Comparison of ENCODE assay signal across 9 mouse cellular contexts in genomic region chr11:29774296-29774695, GRCm38 (mm10). TPM values are rescaled to one million over a fixed set of nuclear protein-coding genes. Genes with fewer than 3 reads are reported as not detected.
A peak's percentile ranks its signal among the peaks of the same experiment; 100 is the strongest.
DNase-seq lines count a peak whose midpoint lies in the region; ATAC-seq and TF ChIP-seq lines count a peak whose summit lies in the region.
"Had no signal": no experiment of that assay in that cellular context is flagged by ENCODE, and none has a peak within 500 bp of the region (broad histone marks: within the 10 kb centered on the region; RNA-seq: fewer than 3 reads in every experiment).

No protein-coding gene starts in this region.

- peaks cover 3% of the 10 kb centered on the region for H3K4me1 ChIP-seq in cortical plate, adult 2 months (ENCODE audit: control insufficient read depth, insufficient read depth, low read length)
- peaks cover 12% of the 10 kb centered on the region for H3K4me1 ChIP-seq in midbrain, embryonic 13.5 days (replicated peaks)
- H3K4me1 ChIP-seq in heart, embryonic 12.5 days (replicated peaks), result peaks cover 45% of the 10 kb centered on the region
- no peaks in the 10 kb centered on the region for H3K4me1 ChIP-seq in liver, postnatal 0 days (ENCODE audit: insufficient read depth)

- intact Hi-C loops in heart, postnatal 14 days (cut with DNase I), result no loop called here

- TF ChIP-seq POLR2A in cortical plate, adult 2 months (IDR thresholded peaks at IDR 0.05; ENCODE audit: extremely low read depth, insufficient read depth, low read length), result no peak

- H3K9me3 ChIP-seq in midbrain, embryonic 13.5 days, result no peaks in the 10 kb centered on the region
- H3K9me3 ChIP-seq in heart, embryonic 12.5 days (replicated peaks), result no peaks in the 10 kb centered on the region
- no peaks in the 10 kb centered on the region for H3K9me3 ChIP-seq in liver, postnatal 0 days (ENCODE audit: low read length)

- H3K36me3 ChIP-seq in midbrain, embryonic 13.5 days, result no peaks in the 10 kb centered on the region
- no peaks in the 10 kb centered on the region for H3K36me3 ChIP-seq in heart, embryonic 12.5 days
- no peaks in the 10 kb centered on the region for H3K36me3 ChIP-seq in liver, postnatal 0 days (replicated peaks; ENCODE audit: insufficient read depth, low read length)

- H3K9ac ChIP-seq in midbrain, embryonic 13.5 days (replicated peaks), result no peak overlapping the region
- no peak overlapping the region; the same call in 1 of the 2 replicates for H3K9ac ChIP-seq in heart, embryonic 12.5 days
- H3K9ac ChIP-seq in liver, postnatal 0 days (replicated peaks), result no peak overlapping the region

- DNase-seq in heart, adult 11 months, result peak; percentile 45
- no peak for DNase-seq in heart, postnatal 14 days
- DNase-seq in forelimb bud, embryonic 11.5 days (ENCODE audit: low read depth, low spot score), result peak; percentile 17
- DNase-seq in right cerebral cortex, postnatal 4 days, result no peak
- DNase-seq in liver, postnatal 0 days, result no peak

- peak; percentile 84 for ATAC-seq in midbrain, embryonic 13.5 days
- no peak for ATAC-seq in heart, embryonic 12.5 days (ENCODE audit: insufficient number of reproducible peaks, low FRiP score)
- no peak for ATAC-seq in liver, postnatal 0 days
- ATAC-seq: inflammation-experienced regulatory T-cells, adult 6 months had no signal

- no peak for TF ChIP-seq EP300 in liver, postnatal 0 days (IDR thresholded peaks at IDR 0.05; ENCODE audit: low read depth)

- H3K4me2 ChIP-seq in midbrain, embryonic 13.5 days (replicated peaks), result no peak overlapping the region
- no peak overlapping the region for H3K4me2 ChIP-seq in heart, embryonic 12.5 days
- no peak overlapping the region for H3K4me2 ChIP-seq in liver, postnatal 0 days (ENCODE audit: low read depth, low read length)

- no peak overlapping the region for H3K4me3 ChIP-seq in cortical plate, adult 2 months (ENCODE audit: insufficient read depth, low read length)
- H3K4me3 ChIP-seq in midbrain, embryonic 13.5 days (replicated peaks), result no peak overlapping the region
- H3K4me3 ChIP-seq in heart, embryonic 12.5 days, result no peak overlapping the region
- H3K4me3 ChIP-seq in liver, postnatal 0 days (ENCODE audit: low read depth, low read length), result no peak overlapping the region

- WGBS in midbrain, embryonic 13.5 days, result 18% methylated on average over 2 of the region's 2 CpGs
- 28% methylated on average over 2 of the region's 2 CpGs for WGBS in heart, embryonic 12.5 days
- 61% methylated on average over 2 of the region's 2 CpGs for whole genome bisulfite sequencing in liver, postnatal 0 days (ENCODE audit: insufficient replicate concordance)

- no peak for TF ChIP-seq CTCF in cortical plate, adult 2 months (IDR thresholded peaks at IDR 0.05; ENCODE audit: extremely low read depth, insufficient read depth, low read length)
- no peak for TF ChIP-seq CTCF in liver, postnatal 0 days (IDR thresholded peaks at IDR 0.05; ENCODE audit: low read depth)

- no peaks in the 10 kb centered on the region for H3K27me3 ChIP-seq in midbrain, embryonic 13.5 days
- no peaks in the 10 kb centered on the region for H3K27me3 ChIP-seq in heart, embryonic 12.5 days (replicated peaks)
- H3K27me3 ChIP-seq in liver, postnatal 0 days (ENCODE audit: insufficient read depth, low read length), result no peaks in the 10 kb centered on the region

- 0 out of 2 replicates have a peak overlapping the region, but pooled peaks have one; percentile 63 for H3K27ac ChIP-seq in cortical plate, adult 2 months (ENCODE audit: insufficient read depth, low read length)
- H3K27ac ChIP-seq in midbrain, embryonic 13.5 days, result peak overlapping the region; percentile 62
- no peak overlapping the region for H3K27ac ChIP-seq in heart, embryonic 12.5 days (ENCODE audit: poor library complexity, severe bottlenecking)
- H3K27ac ChIP-seq in liver, postnatal 0 days (ENCODE audit: low read depth), result no peak overlapping the region

RNA-seq across cellular contexts. Expression of gene 4931440F15Rik, which starts 51.2 kb away (rescaled TPM):
- total RNA-seq in heart, postnatal 14 days (2021), result 1 to 10 TPM; 1.2 to 1.8 TPM
- 0.90 and 1.2 TPM in 2 replicates for polyA plus RNA-seq in cortical plate, adult 2 months (2012; rRNA removed)
- 0.36 and 0.44 TPM in 2 replicates for polyA plus RNA-seq in midbrain, embryonic 13.5 days (2015; fragmentation: Nextera tagmentation; extraction: Ambion mirVana)
- polyA plus RNA-seq in heart, embryonic 12.5 days (2016; fragmentation: Nextera tagmentation; extraction: Ambion mirVana), result 0.19 and 0.39 TPM in 2 replicates
- polyA plus RNA-seq in liver, postnatal 0 days (2015; fragmentation: Nextera tagmentation; extraction: Ambion mirVana), result 0.33 TPM in 2 replicates

Comparison
In these comparisons a context has a peak if more than half of its experiments do, and no peak if none do; other contexts are left out.
1. DNase-seq: peak in heart, adult 11 months (single experiment) and forelimb bud, embryonic 11.5 days (single experiment); none in heart, postnatal 14 days (0 of 2), right cerebral cortex, postnatal 4 days (single experiment) and liver, postnatal 0 days (single experiment).
2. H3K27ac ChIP-seq: peak in cortical plate, adult 2 months (single experiment) and midbrain, embryonic 13.5 days (single experiment); none in heart, embryonic 12.5 days (single experiment) and liver, postnatal 0 days (single experiment).